Mouse (Mus musculus): ENCODE measurements around the gene Fam114a1. TPM values are rescaled to one million over a fixed set of nuclear protein-coding genes. Genes with fewer than 3 reads are reported as not detected.

Fam114a1 gene
- polyA plus RNA-seq, 1 experiment from 2014 or later = 47.4 TPM

GRCm38 (mm10) chr5:65059806-65060205 is 89.9 kb downstream of the Fam114a1 start:
- no peak for TF ChIP-seq CTCF (IDR thresholded peaks at IDR 0.05; ENCODE audit: low read depth)
- H3K27me3 ChIP-seq (ENCODE audit: insufficient read depth, low read length) = no peaks in the 10 kb centered on the region
- H3K4me2 ChIP-seq = no peak overlapping the region
- ATAC-seq (ENCODE audit: insufficient read depth) = no peak
- H3K27ac ChIP-seq (ENCODE audit: low read depth) = no peak overlapping the region
- H3K9me3 ChIP-seq (ENCODE audit: low read depth, low read length) = no peaks in the 10 kb centered on the region
- H3K9ac ChIP-seq = no peak overlapping the region
- WGBS = 78% methylated on average over 2 of the region's 2 CpGs
- H3K4me1 ChIP-seq (ENCODE audit: insufficient read depth) = no peaks in the 10 kb centered on the region
- no peaks in the 10 kb centered on the region for H3K36me3 ChIP-seq (ENCODE audit: insufficient read depth)
- H3K4me3 ChIP-seq (ENCODE audit: low read depth, low read length) = no peak overlapping the region
- no peak for DNase-seq

GRCm38 (mm10) chr5:65062236-65062635 is 92.4 kb downstream of the Fam114a1 start:
- H3K27ac ChIP-seq (ENCODE audit: low read depth) = no peak overlapping the region
- H3K4me1 ChIP-seq (ENCODE audit: insufficient read depth) = no peaks in the 10 kb centered on the region
- no peak overlapping the region for H3K4me2 ChIP-seq

GRCm38 (mm10) chr5:65063266-65063665 is 93.4 kb downstream of the Fam114a1 start:
- no peaks in the 10 kb centered on the region for H3K36me3 ChIP-seq (ENCODE audit: insufficient read depth)
- H3K4me3 ChIP-seq (ENCODE audit: low read depth, low read length) = no peak overlapping the region
- H3K27ac ChIP-seq (ENCODE audit: low read depth) = no peak overlapping the region
- ATAC-seq (ENCODE audit: insufficient read depth) = no peak
- H3K9me3 ChIP-seq (ENCODE audit: low read depth, low read length) = no peaks in the 10 kb centered on the region
- no peaks in the 10 kb centered on the region for H3K27me3 ChIP-seq (ENCODE audit: insufficient read depth, low read length)
- H3K4me1 ChIP-seq (ENCODE audit: insufficient read depth) = no peaks in the 10 kb centered on the region
- no peak overlapping the region for H3K4me2 ChIP-seq
- WGBS = 86% methylated on average over 2 of the region's 2 CpGs
- no peak for TF ChIP-seq CTCF (IDR thresholded peaks at IDR 0.05; ENCODE audit: low read depth)
- no peak for DNase-seq
- no peak overlapping the region for H3K9ac ChIP-seq

More at GRCm38 (mm10) chr5:65062236-65062635, 92.4 kb downstream of the Fam114a1 start:
- Histone ChIP-seq H3K9me3 (ENCODE audit: low read depth, low read length) (no peaks in the 10 kb centered on the region), H3K9ac (no peak overlapping the region), H3K4me3 (ENCODE audit: low read depth, low read length) (no peak overlapping the region), H3K36me3 (ENCODE audit: insufficient read depth) (no peaks in the 10 kb centered on the region), H3K27me3 (ENCODE audit: insufficient read depth, low read length) (no peaks in the 10 kb centered on the region)
- DNase-seq (no peak), ATAC-seq (ENCODE audit: insufficient read depth) (no peak)
- no peak for TF ChIP-seq CTCF (IDR thresholded peaks at IDR 0.05; ENCODE audit: low read depth)
- WGBS = 89% methylated on average over 4 of the region's 4 CpGs

- no peak for TF ChIP-seq CTCF (IDR thresholded peaks at IDR 0.05; ENCODE audit: low read depth)
- H3K9me3 ChIP-seq (ENCODE audit: low read depth, low read length) = no peaks in the 10 kb centered on the region
- DNase-seq = no peak
- 82% methylated on average over 6 of the region's 6 CpGs for WGBS
- H3K4me1 ChIP-seq (ENCODE audit: insufficient read depth) = no peaks in the 10 kb centered on the region
- H3K27ac ChIP-seq (ENCODE audit: low read depth) = no peak overlapping the region
- no peak overlapping the region for H3K4me2 ChIP-seq
- ATAC-seq (ENCODE audit: insufficient read depth) = no peak
- no peaks in the 10 kb centered on the region for H3K27me3 ChIP-seq (ENCODE audit: insufficient read depth, low read length)
- H3K9ac ChIP-seq = no peak overlapping the region
- no peak overlapping the region for H3K4me3 ChIP-seq (ENCODE audit: low read depth, low read length)
- no peaks in the 10 kb centered on the region for H3K36me3 ChIP-seq (ENCODE audit: insufficient read depth)
Measured at GRCm38 (mm10) chr5:65068166-65068565, 98.3 kb downstream of the Fam114a1 start.

GRCm38 (mm10) chr5:65069872-65070271 is 100.0 kb downstream of the Fam114a1 start:
- WGBS = 67% methylated on average over 11 of the region's 11 CpGs
- Histone ChIP-seq H3K36me3 (ENCODE audit: insufficient read depth) (no peaks in the 10 kb centered on the region), H3K4me2 (no peak overlapping the region), H3K4me3 (ENCODE audit: low read depth, low read length) (no peak overlapping the region), H3K27ac (ENCODE audit: low read depth) (no peak overlapping the region), H3K27me3 (ENCODE audit: insufficient read depth, low read length) (no peaks in the 10 kb centered on the region), H3K9ac (no peak overlapping the region), H3K9me3 (ENCODE audit: low read depth, low read length) (no peaks in the 10 kb centered on the region), H3K4me1 (ENCODE audit: insufficient read depth) (no peaks in the 10 kb centered on the region)
- no peak for TF ChIP-seq CTCF (IDR thresholded peaks at IDR 0.05; ENCODE audit: low read depth)
- ATAC-seq (ENCODE audit: insufficient read depth) (no peak), DNase-seq (no peak)

- Histone ChIP-seq H3K9me3 (ENCODE audit: low read depth, low read length) (no peaks in the 10 kb centered on the region), H3K27me3 (ENCODE audit: insufficient read depth, low read length) (no peaks in the 10 kb centered on the region), H3K27ac (ENCODE audit: low read depth) (no peak overlapping the region), H3K9ac (no peak overlapping the region), H3K36me3 (ENCODE audit: insufficient read depth) (no peaks in the 10 kb centered on the region), H3K4me3 (ENCODE audit: low read depth, low read length) (no peak overlapping the region), H3K4me2 (no peak overlapping the region), H3K4me1 (ENCODE audit: insufficient read depth) (no peaks in the 10 kb centered on the region)
- 63% methylated on average over 6 of the region's 6 CpGs for WGBS
- no peak for DNase-seq
- ATAC-seq (ENCODE audit: insufficient read depth) = no peak
- no peak for TF ChIP-seq CTCF (IDR thresholded peaks at IDR 0.05; ENCODE audit: low read depth)
Measured at GRCm38 (mm10) chr5:65071689-65072118, 101.8 kb downstream of the Fam114a1 start.

- H3K27me3 ChIP-seq (ENCODE audit: insufficient read depth, low read length) = no peaks in the 10 kb centered on the region
- H3K9me3 ChIP-seq (ENCODE audit: low read depth, low read length) = no peaks in the 10 kb centered on the region
- DNase-seq = no peak
- no peak overlapping the region for H3K4me3 ChIP-seq (ENCODE audit: low read depth, low read length)
- H3K4me2 ChIP-seq = no peak overlapping the region
- H3K9ac ChIP-seq = no peak overlapping the region
- 60% methylated on average over 4 of the region's 4 CpGs for WGBS
- no peak for ATAC-seq (ENCODE audit: insufficient read depth)
- no peaks in the 10 kb centered on the region for H3K4me1 ChIP-seq (ENCODE audit: insufficient read depth)
- H3K27ac ChIP-seq (ENCODE audit: low read depth) = no peak overlapping the region
- no peak for TF ChIP-seq CTCF (IDR thresholded peaks at IDR 0.05; ENCODE audit: low read depth)
- no peaks in the 10 kb centered on the region for H3K36me3 ChIP-seq (ENCODE audit: insufficient read depth)
Measured at GRCm38 (mm10) chr5:65073247-65073646, 103.4 kb downstream of the Fam114a1 start.

GRCm38 (mm10) chr5:65074693-65075092 is 104.8 kb downstream of the Fam114a1 start:
- Histone ChIP-seq H3K27ac (ENCODE audit: low read depth) (no peak overlapping the region), H3K9me3 (ENCODE audit: low read depth, low read length) (no peaks in the 10 kb centered on the region), H3K4me2 (no peak overlapping the region), H3K9ac (no peak overlapping the region), H3K27me3 (ENCODE audit: insufficient read depth, low read length) (no peaks in the 10 kb centered on the region), H3K4me1 (ENCODE audit: insufficient read depth) (no peaks in the 10 kb centered on the region), H3K36me3 (ENCODE audit: insufficient read depth) (no peaks in the 10 kb centered on the region), H3K4me3 (ENCODE audit: low read depth, low read length) (no peak overlapping the region)
- peak; percentile 25; the same call in 1 of the 2 replicates for TF ChIP-seq CTCF (IDR thresholded peaks at IDR 0.05; ENCODE audit: low read depth)
- 55% methylated on average over 7 of the region's 7 CpGs for WGBS
- peak; percentile 21 for DNase-seq
- no peak for ATAC-seq (ENCODE audit: insufficient read depth)
